Mouse (Mus musculus) thymus, adult 2 months (tissue): Measurements from ENCODE around the gene Dnajc10.

Experiments
- CTCF ChIP-seq: fragments of 200-500 bp; IDR thresholded peaks from 2 replicates; pipeline ENCODE4 v1.5.1; 2012; ENCODE audit warnings: mild to moderate bottlenecking, control low read depth, low read length, moderate library complexity, borderline replicate concordance; ENCODE audit not compliant: control insufficient read depth, poor library complexity, insufficient read depth; ENCODE audit errors: extremely low read depth
- POLR2A ChIP-seq: fragments of 200-500 bp; IDR thresholded peaks from 2 replicates; pipeline ENCODE4 v1.6.1; 2012; ENCODE audit warnings: mild to moderate bottlenecking, low read length, control low read depth, moderate library complexity; ENCODE audit not compliant: control insufficient read depth, poor library complexity, insufficient read depth; ENCODE audit errors: extremely low read depth

DNA sequence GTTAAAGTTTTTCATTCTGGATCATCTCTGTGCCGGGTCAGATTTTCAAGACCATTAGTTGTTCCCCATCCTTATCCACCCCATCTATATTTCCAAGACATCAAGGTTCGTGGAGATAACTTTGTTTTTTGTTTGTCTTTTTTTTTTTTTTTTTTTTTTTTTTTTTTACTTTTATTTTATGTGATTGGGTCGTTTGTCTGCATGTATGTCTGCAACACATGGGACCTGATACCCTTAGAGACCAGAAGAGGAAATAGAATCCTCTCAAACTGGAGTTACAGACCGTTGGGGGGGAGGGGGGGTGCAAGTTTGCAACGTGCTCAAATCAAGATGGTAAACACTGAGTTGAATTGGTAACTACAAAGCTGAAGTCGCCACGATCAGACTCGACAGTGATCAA is 23.1 kb upstream of the Dnajc10 start, which contains the start of gene Prdx6b:
- TF ChIP-seq CTCF (no peak), POLR2A (no peak)
